Mouse (Mus musculus) hindbrain, postnatal 0 days (tissue): ENCODE measurements at regions not wholly inside any gene's neighbourhood (a gene's known extent, or its start where the extent isn't known, plus 50 kb on each side); places are given as distances from the start of the nearest gene placed in this dataset.

ENCODE experiments used
- ATAC-seq: fragments of 200-750 bp; cut with Nextera tagmentation; 2 replicates; pipeline ENCODE4 v1.8.0; 2017; ENCODE audit warnings: mild to moderate bottlenecking, moderate TSS enrichment, moderate library complexity
- DNase-seq: peaks from one replicate; pipeline ENCODE4 v3.0.0-alpha.2; 2015; ENCODE audit warnings: low spot score
- H3K27ac ChIP-seq: fragments of 300-500 bp; sonication (generic); 2 replicates; pipeline ENCODE4 v1.5.1; 2014; ENCODE audit warnings: mild to moderate bottlenecking
- H3K27me3 ChIP-seq: fragments of 300-500 bp; sonication (generic); 2 replicates; pipeline ENCODE4 v1.6.1; 2014; ENCODE audit warnings: low read length, mixed read lengths; ENCODE audit not compliant: insufficient read depth
- H3K36me3 ChIP-seq: fragments of 300-500 bp; sonication (generic); 2 replicates; pipeline ENCODE4 v1.6.1; 2014; ENCODE audit warnings: low read length, mixed read lengths; ENCODE audit not compliant: insufficient read depth
- H3K4me1 ChIP-seq: fragments of 300-500 bp; sonication (generic); 2 replicates; pipeline ENCODE4 v1.6.1; 2014; ENCODE audit warnings: antibody characterized with exemption, low read length, mixed read lengths; ENCODE audit not compliant: insufficient read depth
- H3K4me2 ChIP-seq: fragments of 300-500 bp; sonication (generic); 2 replicates; pipeline ENCODE4 v1.6.1; 2014; ENCODE audit warnings: low read depth, mild to moderate bottlenecking, low read length, moderate library complexity, mixed read lengths
- H3K4me3 ChIP-seq: fragments of 300-500 bp; sonication (generic); 2 replicates; pipeline ENCODE4 v1.5.1; 2014; ENCODE audit warnings: low read length
- H3K9ac ChIP-seq: fragments of 300-500 bp; sonication (generic); replicated peaks from 2 replicates; pipeline ENCODE4 v1.6.1; 2014; ENCODE audit warnings: mild to moderate bottlenecking, low read length, moderate library complexity, mixed read lengths
- H3K9me3 ChIP-seq: fragments of 300-500 bp; sonication (generic); 2 replicates; pipeline ENCODE4 v1.6.1; 2016; ENCODE audit warnings: low read length, mixed read lengths
- CTCF ChIP-seq: IDR thresholded peaks from 2 replicates; pipeline ENCODE4 v1.5.1; 2016; ENCODE audit warnings: antibody characterized with exemption, control low read depth, low read depth
- WGBS: fragments of 180-500 bp; shearing (Covaris S2); extraction: QIAGEN DNeasy Blood & Tissue Kit; methylation state at CpG from one replicate; pipeline ENCODE4 v1.1.7; 2014; 5-methylcytosine and 5-hydroxymethylcytosine counted together

- H3K4me3 ChIP-seq: no peak overlapping the region
- ATAC-seq: no peak
- no peak for TF ChIP-seq CTCF
- no peak for DNase-seq
- H3K27ac ChIP-seq: no peak overlapping the region
- no peaks in the 10 kb centered on the region for H3K9me3 ChIP-seq
- H3K36me3 ChIP-seq: no peaks in the 10 kb centered on the region
- H3K4me1 ChIP-seq: no peaks in the 10 kb centered on the region
- H3K4me2 ChIP-seq: no peak overlapping the region
- no peak overlapping the region for H3K9ac ChIP-seq
- no peaks in the 10 kb centered on the region for H3K27me3 ChIP-seq
- 38% methylated on average over 12 of the region's 12 CpGs for WGBS
These were observed 127.9 kb upstream of the Mphosph6 start for GRCm38 (mm10) chr8:117929606-117930005.

GRCm38 (mm10) chr8:117923296-117923695 is 121.6 kb upstream of the Mphosph6 start:
- no peaks in the 10 kb centered on the region for H3K36me3 ChIP-seq
- H3K4me2 ChIP-seq: no peak overlapping the region
- H3K4me1 ChIP-seq: no peaks in the 10 kb centered on the region
- 67% methylated on average over 6 of the region's 6 CpGs for WGBS
- DNase-seq (no peak), ATAC-seq (no peak)
- H3K27ac ChIP-seq: no peak overlapping the region
- no peaks in the 10 kb centered on the region for H3K27me3 ChIP-seq
- H3K9me3 ChIP-seq: no peaks in the 10 kb centered on the region
- no peak overlapping the region for H3K4me3 ChIP-seq
- no peak overlapping the region for H3K9ac ChIP-seq
- no peak for TF ChIP-seq CTCF

GRCm38 (mm10) chr8:117903052-117903451 is 101.3 kb upstream of the Mphosph6 start:
- Histone ChIP-seq H3K9ac (no peak overlapping the region), H3K4me2 (no peak overlapping the region), H3K27me3 (no peaks in the 10 kb centered on the region), H3K4me1 (no peaks in the 10 kb centered on the region), H3K4me3 (no peak overlapping the region), H3K36me3 (no peaks in the 10 kb centered on the region), H3K9me3 (no peaks in the 10 kb centered on the region), H3K27ac (no peak overlapping the region)
- WGBS: 63% methylated on average over 8 of the region's 8 CpGs
- no peak for ATAC-seq
- no peak for DNase-seq
- TF ChIP-seq CTCF: no peak

DNA sequence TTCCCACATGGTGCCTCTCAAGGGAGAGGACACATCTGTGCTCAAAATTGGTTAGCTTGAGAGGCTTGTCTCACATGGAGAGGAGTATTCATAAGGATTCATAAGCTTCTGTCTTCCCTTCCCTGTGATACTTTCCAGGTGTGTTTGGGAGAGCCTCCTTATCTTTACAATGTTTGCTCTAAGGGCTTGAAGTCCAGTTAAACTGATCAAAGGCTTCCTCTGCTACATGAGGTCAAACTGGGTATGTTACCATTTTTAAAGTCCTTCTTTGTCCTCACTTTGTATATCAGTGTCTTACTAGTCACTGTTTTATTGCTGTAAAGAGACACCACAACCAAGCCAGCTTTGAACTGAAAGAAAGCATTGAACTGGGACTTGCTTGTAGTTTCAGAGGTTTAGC is 98.1 kb upstream of the Mphosph6 start:
- Histone ChIP-seq H3K9ac (no peak overlapping the region), H3K27me3 (no peaks in the 10 kb centered on the region), H3K27ac (no peak overlapping the region), H3K4me2 (no peak overlapping the region), H3K4me3 (no peak overlapping the region), H3K36me3 (no peaks in the 10 kb centered on the region), H3K9me3 (no peaks in the 10 kb centered on the region), H3K4me1 (no peaks in the 10 kb centered on the region)
- DNase-seq: no peak
- TF ChIP-seq CTCF: no peak
- no peak for ATAC-seq

DNA sequence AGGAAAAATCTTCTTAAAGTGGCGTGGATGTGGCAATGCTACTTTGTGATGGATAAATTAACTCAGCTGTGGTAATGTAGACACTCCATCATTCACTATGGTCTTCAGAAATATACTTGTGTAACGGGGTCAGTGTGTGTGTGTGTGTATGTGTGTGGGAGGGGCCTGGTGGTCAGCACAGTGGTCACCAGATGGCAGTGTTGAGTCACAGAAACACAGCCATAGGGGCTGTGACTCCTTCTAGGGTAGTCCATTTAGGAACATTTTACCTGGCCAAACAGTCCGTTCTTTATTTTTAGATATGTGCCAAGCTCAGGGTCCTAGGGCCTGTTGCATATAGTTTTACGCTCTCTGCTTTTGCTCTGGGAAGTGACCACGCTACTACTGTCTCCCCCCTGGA is 96.3 kb upstream of the Mphosph6 start:
- ATAC-seq (0 out of 2 replicates have a peak, but pooled peaks have one; percentile 71), DNase-seq (peak; percentile 63)
- Histone ChIP-seq H3K27ac (no peak overlapping the region), H3K4me1 (no peaks in the 10 kb centered on the region), H3K4me3 (no peak overlapping the region), H3K27me3 (no peaks in the 10 kb centered on the region), H3K9me3 (no peaks in the 10 kb centered on the region), H3K9ac (no peak overlapping the region), H3K36me3 (no peaks in the 10 kb centered on the region), H3K4me2 (no peak overlapping the region)
- WGBS: 66% methylated on average over 5 of the region's 5 CpGs
- TF ChIP-seq CTCF: peak; percentile 74

DNA sequence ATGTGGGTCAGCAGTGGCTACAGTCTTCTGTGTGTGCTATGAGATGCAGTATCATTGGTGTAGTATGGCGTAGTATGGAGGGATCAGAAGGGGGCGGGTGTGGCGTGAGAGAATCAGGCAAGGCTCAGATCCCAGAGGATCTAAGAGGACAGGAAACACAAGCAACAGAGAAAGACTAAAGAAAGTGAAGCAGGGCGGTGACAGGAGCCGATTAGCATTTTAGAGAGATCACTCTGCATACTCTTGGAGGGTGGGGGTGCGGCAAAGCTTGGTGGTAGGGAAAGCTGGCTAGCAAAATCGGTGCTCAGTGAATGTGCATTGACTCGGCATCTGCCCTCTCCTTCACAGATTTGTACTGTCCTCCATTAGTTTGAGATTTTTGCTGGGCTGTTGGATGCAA is 93.1 kb upstream of the Mphosph6 start:
- Histone ChIP-seq H3K9ac (no peak overlapping the region), H3K27ac (no peak overlapping the region), H3K9me3 (no peaks in the 10 kb centered on the region), H3K4me3 (no peak overlapping the region), H3K36me3 (no peaks in the 10 kb centered on the region), H3K27me3 (no peaks in the 10 kb centered on the region), H3K4me1 (no peaks in the 10 kb centered on the region), H3K4me2 (no peak overlapping the region)
- 43% methylated on average over 8 of the region's 8 CpGs for WGBS
- no peak for DNase-seq
- no peak for TF ChIP-seq CTCF
- no peak for ATAC-seq

DNA sequence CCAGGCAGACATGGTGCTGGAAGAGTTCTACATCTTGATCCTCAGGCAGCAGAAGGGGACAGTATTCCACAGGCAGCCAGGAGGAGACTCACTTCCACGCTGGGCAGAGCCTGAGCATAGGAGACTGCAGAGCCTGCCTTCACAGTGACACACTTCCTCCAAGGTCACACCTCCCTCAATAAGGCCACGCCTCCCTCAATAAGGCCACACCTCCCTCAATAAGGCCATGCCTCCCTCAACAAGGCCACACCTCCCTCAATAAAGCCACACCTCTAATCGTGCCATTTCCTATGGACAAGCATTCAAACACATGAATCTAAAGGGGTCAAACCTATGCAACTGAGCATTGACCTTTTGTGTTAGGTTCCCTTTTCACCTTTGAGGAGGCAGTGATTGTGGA is 88.5 kb upstream of the Mphosph6 start:
- no peak for TF ChIP-seq CTCF
- H3K27me3 ChIP-seq: no peaks in the 10 kb centered on the region
- no peak for ATAC-seq
- H3K4me3 ChIP-seq: no peak overlapping the region
- H3K9me3 ChIP-seq: no peaks in the 10 kb centered on the region
- H3K4me2 ChIP-seq: no peak overlapping the region
- no peaks in the 10 kb centered on the region for H3K4me1 ChIP-seq
- WGBS: 72% methylated on average over 3 of the region's 3 CpGs
- no peak overlapping the region for H3K27ac ChIP-seq
- no peaks in the 10 kb centered on the region for H3K36me3 ChIP-seq
- no peak overlapping the region for H3K9ac ChIP-seq
- DNase-seq: no peak
